Comparison of ENCODE assay signal across 9 mouse cellular contexts in genomic region chr6:127920652-127921051, GRCm38 (mm10). TPM values are rescaled to one million over a fixed set of nuclear protein-coding genes. Genes with fewer than 3 reads are reported as not detected.
DNase-seq lines count a peak whose midpoint lies in the region; ATAC-seq lines count a peak whose summit lies in the region.
"Had no signal": no experiment of that assay in that cellular context is flagged by ENCODE, and none has a peak within 500 bp of the region (broad histone marks: within the 10 kb centered on the region; RNA-seq: fewer than 3 reads in every experiment).

No protein-coding gene starts in this region.

- no peaks in the 10 kb centered on the region; the same call in 1 of the 2 replicates for H3K36me3 ChIP-seq in forebrain, embryonic 11.5 days (ENCODE audit: control insufficient read depth, insufficient read depth, low read length)
- 0 out of 2 replicates have a peak, but pooled peaks cover 5% of the 10 kb centered on the region for H3K36me3 ChIP-seq in lung, embryonic 15.5 days

- 0 out of 2 replicates have a peak, but pooled peaks have one; percentile 42 for ATAC-seq in forebrain, embryonic 11.5 days (replicated peaks; ENCODE audit: low FRiP score)
- ATAC-seq in lung, embryonic 15.5 days (ENCODE audit: borderline replicate concordance, extremely low read depth, low FRiP score, low TSS enrichment), result peak; percentile 20; the same call in 1 of the 2 replicates

- no peak overlapping the region for H3K4me3 ChIP-seq in forebrain, embryonic 11.5 days (ENCODE audit: low read depth, low read length)
- H3K4me3 ChIP-seq in lung, embryonic 15.5 days, result no peak overlapping the region
- H3K4me3 ChIP-seq: megakaryocyte, embryonic 14.5 days had no signal

- no peaks in the 10 kb centered on the region for H3K27me3 ChIP-seq in forebrain, embryonic 11.5 days (ENCODE audit: control insufficient read depth, insufficient read depth, low read length)
- H3K27me3 ChIP-seq in lung, embryonic 15.5 days, result no peaks in the 10 kb centered on the region

- DNase-seq in Muller cell, postnatal 12 days (ENCODE audit: inconsistent ontology term), result peak; percentile 64
- peak; percentile 66 for DNase-seq in c-Kit-positive CD71-negative TER-119-negative erythroid progenitor cells, embryonic 14.5 days (ENCODE audit: low read depth)
- DNase-seq in forebrain, embryonic 11.5 days (ENCODE audit: low spot score), result peak; percentile 86
- peak; percentile 31 for DNase-seq in heart, postnatal 25 days (ENCODE audit: low spot score)
- peak; percentile 83 for DNase-seq in layer of hippocampus, adult 11-12 months (ENCODE audit: low spot score)
- DNase-seq in right cerebral cortex, adult 18-20 months, result peak; percentile 71
- DNase-seq in urinary bladder, postnatal 4 days (ENCODE audit: low spot score in 2 of 2), result peak; percentile 57 to 78

- H3K9me3 ChIP-seq in forebrain, embryonic 11.5 days (ENCODE audit: control insufficient read depth, low read length), result no peaks in the 10 kb centered on the region
- H3K9me3 ChIP-seq in lung, embryonic 15.5 days, result no peaks in the 10 kb centered on the region

- no peak overlapping the region for H3K4me2 ChIP-seq in forebrain, embryonic 11.5 days (ENCODE audit: low read depth, low read length, severe bottlenecking)
- no peak overlapping the region for H3K4me2 ChIP-seq in lung, embryonic 15.5 days

- H3K27ac ChIP-seq in forebrain, embryonic 11.5 days (ENCODE audit: low read depth, low read length), result no peak overlapping the region
- H3K27ac ChIP-seq in lung, embryonic 15.5 days, result no peak overlapping the region

- no peaks in the 10 kb centered on the region for H3K4me1 ChIP-seq in forebrain, embryonic 11.5 days (replicated peaks; ENCODE audit: control insufficient read depth, insufficient read depth, low read length)
- H3K4me1 ChIP-seq in lung, embryonic 15.5 days, result peaks cover 10% of the 10 kb centered on the region
- H3K4me1 ChIP-seq: megakaryocyte, embryonic 14.5 days had no signal

- 6% methylated on average over 8 of the region's 8 CpGs for WGBS in forebrain, embryonic 11.5 days
- WGBS in lung, embryonic 15.5 days, result 7% methylated on average over 8 of the region's 8 CpGs

- H3K9ac ChIP-seq in forebrain, embryonic 11.5 days (ENCODE audit: low read length), result no peak overlapping the region
- H3K9ac ChIP-seq in lung, embryonic 15.5 days, result no peak overlapping the region

- intact Hi-C loops in heart, postnatal 25 days (cut with DNase I), result loop anchor here (2.0 to 5.0 kb wide), 3 partner anchors 33 to 378 kb away; partner anchors contain the start of gene Tspan11

RNA-seq across cellular contexts. Expression of gene Tspan11, which starts 33.3 kb away (rescaled TPM):
- 6.4 and 9.7 TPM in 2 replicates for polyA plus RNA-seq in forebrain, embryonic 11.5 days (2014; fragmentation: Nextera tagmentation; extraction: Ambion mirVana)
- 1 to 10 TPM; 1.1 to 2.3 TPM for total RNA-seq in heart, postnatal 25 days (2021)
- 20.5 and 21.4 TPM in 2 replicates for polyA plus RNA-seq in lung, embryonic 15.5 days (2015; fragmentation: Nextera tagmentation; extraction: Ambion mirVana)

Comparison
In these comparisons a context has a peak if more than half of its experiments do, and no peak if none do; other contexts are left out.
1. DNase-seq: peak in every context shown above with its lines; median percentile 86 in forebrain, embryonic 11.5 days; 83 in layer of hippocampus, adult 11-12 months; 71 in right cerebral cortex, adult 18-20 months; 68 in urinary bladder, postnatal 4 days; 66 in c-Kit-positive CD71-negative TER-119-negative erythroid progenitor cells, embryonic 14.5 days; 64 in Muller cell, postnatal 12 days; 31 in heart, postnatal 25 days.